Mouse (Mus musculus): ENCODE data around the gene Arhgef6.

Gene Arhgef6

GRCm38 (mm10) chrX:57338371-57339211, at the start of gene Arhgef6:
Arhgef6 (minus strand) TSS chrX:57338729.
- no peak for DNase-seq (ENCODE audit: low read depth, low spot score)

GRCm38 (mm10) chrX:57380915-57381314, 42.4 kb upstream of the Arhgef6 start:
- DNase-seq (ENCODE audit: low read depth, low spot score) = no peak

DNA sequence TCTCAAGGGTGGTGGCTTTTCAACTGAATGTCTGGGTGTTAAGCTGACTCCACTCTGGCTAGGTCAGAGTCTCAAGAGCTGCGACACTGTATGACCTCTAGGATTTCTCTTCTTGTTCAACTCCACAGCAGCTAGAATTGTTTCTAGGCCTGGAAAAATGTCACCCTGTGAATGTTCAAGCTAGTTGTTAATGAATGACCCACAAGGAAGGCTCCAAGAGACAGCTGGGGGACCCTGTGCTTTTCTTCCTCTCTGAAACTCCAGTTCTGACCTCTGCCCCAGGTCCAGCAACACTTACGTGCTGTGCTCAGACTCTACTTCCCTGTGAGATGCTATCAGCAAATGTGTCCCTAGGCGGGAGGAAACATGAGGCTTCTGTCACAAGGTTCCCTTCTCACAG, 40.0 kb upstream of the Arhgef6 start:
- no peak for DNase-seq (ENCODE audit: low read depth, low spot score)

DNA sequence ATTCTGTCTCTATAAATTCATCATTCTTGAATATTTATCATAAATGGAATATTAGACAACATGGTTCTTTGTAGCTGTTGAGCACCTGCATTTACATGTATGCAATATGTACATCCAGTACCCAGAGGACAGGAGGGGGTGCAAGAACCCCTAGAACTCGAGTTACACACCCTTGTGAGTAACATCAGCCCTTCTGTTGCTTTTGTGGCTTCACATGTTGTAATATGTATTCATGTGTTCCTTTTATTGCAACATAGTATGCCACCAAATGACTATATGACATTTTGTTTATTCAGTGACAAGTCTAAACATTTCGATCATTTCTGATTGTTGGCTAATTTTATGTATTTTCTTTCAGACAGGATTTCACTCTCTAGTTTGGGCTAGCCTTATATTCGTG, 38.6 kb upstream of the Arhgef6 start:
- DNase-seq (ENCODE audit: low read depth, low spot score) = no peak

DNA sequence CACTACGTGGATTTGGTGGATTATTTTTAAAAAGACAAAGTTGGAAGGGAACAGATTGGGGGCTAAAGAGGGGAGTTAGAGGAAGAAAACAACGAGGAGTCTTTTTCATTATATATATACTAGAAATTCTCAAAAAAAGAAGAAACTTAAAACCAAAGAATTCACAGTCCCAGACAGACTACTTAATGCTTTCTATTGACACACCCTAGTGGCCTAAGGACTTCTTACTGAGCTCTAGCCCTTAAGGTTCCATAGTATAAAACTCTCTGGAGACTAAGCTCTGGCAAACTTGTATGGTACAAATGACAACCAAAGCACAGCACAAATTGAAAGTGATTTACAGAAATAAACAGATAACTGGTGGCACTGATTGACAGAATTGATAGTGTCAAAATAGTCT, 35.5 kb upstream of the Arhgef6 start:
- DNase-seq (ENCODE audit: low read depth, low spot score) = no peak

DNA sequence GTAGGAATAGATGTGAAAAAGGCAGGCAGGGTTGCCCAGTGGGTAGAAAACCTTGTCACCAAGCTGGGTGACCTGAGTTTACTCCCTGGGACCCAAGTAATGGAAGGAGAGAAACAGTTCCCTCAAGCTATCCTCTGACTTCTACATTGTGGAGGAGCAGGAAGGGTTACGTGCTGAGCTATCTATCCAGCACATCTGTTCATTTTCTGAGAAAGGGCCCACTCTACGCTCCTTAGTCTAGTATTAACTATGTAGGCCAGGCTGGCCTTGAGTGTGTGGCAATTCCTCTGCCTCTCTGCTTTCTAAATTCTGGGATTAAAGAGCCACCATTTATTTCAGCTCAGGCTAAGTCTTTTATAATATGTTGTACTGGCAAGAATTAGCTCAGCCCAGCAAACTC, 35.0 kb upstream of the Arhgef6 start:
- no peak for DNase-seq (ENCODE audit: low read depth, low spot score)

GRCm38 (mm10) chrX:57372965-57373364, 34.4 kb upstream of the Arhgef6 start:
- no peak for DNase-seq (ENCODE audit: low read depth, low spot score)

DNA sequence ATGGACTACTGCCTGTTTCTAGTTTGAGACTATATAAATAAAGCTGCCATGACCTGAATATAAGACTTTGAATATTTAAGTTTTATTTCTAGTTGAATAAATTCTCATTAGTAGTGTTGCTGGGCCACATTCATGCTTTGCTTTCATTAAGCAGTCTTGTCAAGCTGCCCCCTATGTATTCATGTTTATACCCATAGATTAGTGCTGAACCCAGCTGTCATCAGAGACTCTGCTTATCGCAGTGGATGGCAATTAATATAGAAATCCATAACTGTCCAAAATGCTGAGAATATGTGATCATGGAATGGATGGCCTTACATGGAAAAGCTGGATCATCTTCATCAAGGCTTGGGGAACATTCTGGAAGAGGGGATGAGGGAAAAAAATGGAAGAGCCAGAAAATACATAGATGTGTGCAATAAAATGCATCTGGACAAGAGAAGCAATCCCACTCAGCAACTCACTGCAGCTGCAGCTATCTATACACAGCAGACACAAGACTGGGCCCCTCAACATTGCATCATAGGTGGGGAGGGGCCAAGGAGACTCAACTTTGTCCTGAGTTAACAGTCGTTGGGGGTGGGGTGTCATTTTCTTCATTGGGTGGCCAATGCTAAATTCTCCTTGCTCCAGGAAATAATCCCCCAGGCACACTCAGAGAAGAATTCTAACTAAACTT, 26.5 kb upstream of the Arhgef6 start:
- no peak for DNase-seq (ENCODE audit: low read depth, low spot score)

DNA sequence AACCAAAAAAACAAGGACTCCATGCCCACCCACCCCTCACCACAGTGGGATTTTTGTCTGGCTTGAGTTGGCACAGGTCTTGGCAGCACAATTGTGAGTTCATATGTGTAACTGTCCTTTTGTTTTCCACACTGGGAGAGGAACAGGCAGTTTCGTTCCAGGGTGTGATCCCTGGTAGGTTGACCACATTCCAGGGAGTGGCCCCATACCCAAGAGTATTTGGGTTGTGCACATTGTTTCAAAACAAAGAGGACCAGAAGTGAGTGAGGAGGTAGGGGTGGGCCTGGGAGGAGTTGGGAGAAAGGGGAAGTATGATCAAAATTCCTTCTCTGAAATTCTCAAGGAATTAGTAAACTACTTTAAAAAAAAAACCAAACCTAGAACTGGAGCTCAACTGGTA, 20.8 kb upstream of the Arhgef6 start:
- no peak for DNase-seq (ENCODE audit: low read depth, low spot score)

DNA sequence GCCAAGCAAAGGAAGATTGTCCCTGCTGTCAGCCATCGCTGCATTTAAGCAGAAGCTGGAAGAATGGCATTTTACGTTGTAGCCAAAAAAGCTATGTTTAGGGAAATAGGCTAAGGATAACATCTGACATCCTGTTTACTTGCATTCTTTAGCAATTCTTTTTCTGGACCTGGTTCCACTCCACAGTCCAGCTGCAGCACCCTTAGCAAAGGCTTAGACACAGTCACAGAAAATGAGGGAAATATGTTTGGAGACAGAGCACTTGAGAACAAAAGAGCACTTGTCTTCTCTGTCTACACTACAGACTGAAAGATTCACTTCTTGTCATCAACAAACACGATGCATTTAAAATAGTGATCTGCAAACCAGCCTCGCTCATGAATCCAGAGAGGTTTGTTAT, 691 bp upstream of the Arhgef6 start:
- no peak for DNase-seq (ENCODE audit: low read depth, low spot score)

DNA sequence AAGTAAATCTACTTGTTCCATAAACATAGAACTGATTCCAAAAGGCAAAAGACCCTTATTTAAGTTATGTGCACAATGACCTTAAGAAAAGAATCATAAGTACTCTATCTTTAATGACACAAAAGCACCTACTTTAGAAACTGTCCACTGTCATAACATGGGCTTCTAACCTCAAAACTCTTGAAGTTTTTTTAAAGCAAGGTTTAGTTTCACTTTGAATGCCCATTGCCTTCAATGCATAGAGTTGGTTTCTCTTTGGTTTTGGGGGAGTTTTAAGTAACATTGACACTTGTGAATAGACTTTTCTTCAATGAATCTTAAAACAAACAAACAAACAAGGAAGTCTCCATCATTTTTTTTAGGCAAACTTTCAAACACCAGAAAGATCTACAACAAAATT, 947 bp downstream of the Arhgef6 start:
- DNase-seq (ENCODE audit: low read depth, low spot score) = no peak

DNA sequence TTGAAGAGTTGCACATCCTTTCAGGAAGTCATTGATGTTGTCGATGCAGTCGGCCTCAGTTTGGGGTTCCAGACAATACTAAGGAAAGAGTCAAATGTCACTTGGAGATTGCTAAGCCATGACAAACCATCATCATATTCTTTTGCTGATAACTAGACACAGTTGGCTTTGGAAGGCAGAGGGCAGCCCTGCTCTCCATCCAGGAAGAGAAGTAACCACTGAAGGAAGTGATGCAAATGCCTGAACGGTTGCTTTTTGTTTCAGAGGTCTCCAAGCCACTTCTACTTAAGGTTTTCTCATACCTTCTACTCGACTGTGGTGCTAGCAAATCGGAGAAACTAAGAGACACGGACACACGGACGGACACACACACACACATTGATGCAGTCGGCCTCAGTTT, 1.6 kb downstream of the Arhgef6 start:
- DNase-seq (ENCODE audit: low read depth, low spot score) = no peak

- DNase-seq (ENCODE audit: low read depth, low spot score) = no peak
Observed at GRCm38 (mm10) chrX:57335313-57335712, 3.2 kb downstream of the Arhgef6 start.

DNA sequence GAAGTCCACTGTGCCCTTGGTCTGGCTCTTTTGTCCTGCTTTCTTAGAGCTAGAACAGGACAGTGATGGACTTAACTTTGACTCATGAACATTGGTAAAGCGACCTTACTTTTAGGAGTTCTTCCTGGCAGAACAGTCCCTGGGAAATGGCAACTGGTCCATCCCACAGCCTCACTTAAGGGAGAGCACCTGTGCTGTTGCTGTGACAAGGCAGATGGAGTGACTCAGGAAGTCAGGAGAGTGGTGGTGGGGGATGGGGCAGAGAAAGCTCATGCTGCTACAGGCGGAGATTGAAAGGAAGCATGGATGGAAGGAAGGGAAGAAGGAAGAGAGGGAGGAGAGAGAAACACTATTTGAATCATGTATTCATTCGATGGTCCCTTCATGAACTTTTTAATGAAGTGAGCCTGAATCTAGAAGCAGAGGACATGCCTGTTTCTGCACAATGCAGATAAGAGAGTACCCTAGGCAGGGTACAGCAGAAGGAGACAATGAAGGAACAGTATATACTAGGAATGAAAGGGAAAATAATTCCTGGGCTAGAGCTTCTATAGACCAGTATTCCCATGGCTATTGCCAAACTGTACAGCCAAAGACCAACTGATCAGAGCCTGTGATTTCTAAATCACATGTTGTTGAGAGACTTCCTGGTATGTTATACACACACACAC, 10.7 kb downstream of the Arhgef6 start:
- no peak for DNase-seq (ENCODE audit: low read depth, low spot score)

DNA sequence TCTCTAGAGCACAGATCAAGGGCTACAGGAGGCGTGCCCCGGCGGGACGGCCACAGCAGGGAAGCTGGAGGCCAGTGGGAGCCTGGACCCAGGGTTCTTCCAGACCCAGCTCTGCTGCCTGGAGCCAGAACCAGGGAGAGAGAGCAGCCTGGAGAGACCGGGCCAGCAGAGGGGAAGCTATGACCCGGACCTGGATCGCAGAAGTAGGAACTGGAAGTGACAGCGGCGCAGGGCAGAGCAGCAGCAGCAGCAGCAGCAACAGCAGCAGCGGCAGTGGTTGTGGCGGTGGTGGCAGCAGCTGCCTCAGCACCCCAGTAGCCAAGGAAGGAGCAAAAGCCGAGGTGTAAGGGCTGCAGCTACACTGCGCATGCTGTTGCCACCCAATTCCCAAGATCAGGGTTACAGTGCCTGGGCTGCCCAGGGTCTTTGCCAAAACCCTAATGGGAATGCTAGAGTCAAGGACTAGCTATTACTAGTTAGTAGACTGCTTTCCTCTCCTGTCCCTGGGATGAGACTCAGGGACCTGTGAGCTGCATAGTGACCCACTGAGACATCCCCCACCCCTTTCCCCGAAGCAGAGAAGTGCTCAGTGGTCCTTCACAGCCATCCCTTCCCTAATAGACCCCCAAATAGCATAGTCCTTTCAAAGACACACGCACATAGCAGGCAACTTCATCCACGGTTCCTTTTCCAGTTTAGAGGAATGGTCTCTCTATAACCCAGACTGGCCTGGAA, 11.9 kb downstream of the Arhgef6 start:
- DNase-seq (ENCODE audit: low read depth, low spot score) = peak; percentile 1

DNA sequence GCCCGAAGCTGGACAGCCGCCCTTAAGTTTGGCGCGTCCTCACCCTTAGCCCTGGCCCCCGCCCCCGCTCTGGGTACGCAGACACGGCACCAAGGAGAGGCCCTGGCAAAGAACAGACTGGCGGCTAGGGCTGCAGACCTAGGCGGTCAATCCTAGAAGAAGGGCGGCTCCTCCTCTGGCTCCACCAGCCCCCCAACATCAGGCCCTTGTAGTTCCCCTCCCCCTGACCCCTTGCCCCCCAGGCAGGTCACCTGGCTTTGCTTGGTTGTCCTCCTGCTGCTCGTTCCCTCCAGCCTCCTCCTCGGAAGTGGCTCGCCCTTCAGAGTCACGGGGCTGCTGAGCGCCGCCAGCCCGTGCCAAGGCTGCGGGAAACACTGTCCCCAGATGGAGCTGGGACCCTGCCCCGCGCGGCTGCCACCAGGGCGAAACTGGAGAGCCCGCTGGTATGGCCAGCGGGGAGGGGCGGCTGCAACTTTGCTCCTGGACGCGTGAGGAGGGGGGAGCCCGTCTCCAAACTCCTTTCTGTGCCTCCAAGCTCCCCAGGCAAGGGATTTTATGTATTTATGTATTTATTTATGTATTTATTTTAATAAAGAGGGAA, 12.6 kb downstream of the Arhgef6 start:
- DNase-seq (ENCODE audit: low read depth, low spot score) = peak; percentile 4

- DNase-seq (ENCODE audit: low read depth, low spot score) = no peak
Observed at GRCm38 (mm10) chrX:57324891-57325290, 13.6 kb downstream of the Arhgef6 start.

- DNase-seq (ENCODE audit: low read depth, low spot score) = no peak
Observed at GRCm38 (mm10) chrX:57312066-57312465, 26.5 kb downstream of the Arhgef6 start.

- DNase-seq (ENCODE audit: low read depth, low spot score) = no peak
Observed at GRCm38 (mm10) chrX:57309993-57310392, 28.5 kb downstream of the Arhgef6 start.

GRCm38 (mm10) chrX:57306747-57307146, 31.8 kb downstream of the Arhgef6 start:
- no peak for DNase-seq (ENCODE audit: low read depth, low spot score)

DNA sequence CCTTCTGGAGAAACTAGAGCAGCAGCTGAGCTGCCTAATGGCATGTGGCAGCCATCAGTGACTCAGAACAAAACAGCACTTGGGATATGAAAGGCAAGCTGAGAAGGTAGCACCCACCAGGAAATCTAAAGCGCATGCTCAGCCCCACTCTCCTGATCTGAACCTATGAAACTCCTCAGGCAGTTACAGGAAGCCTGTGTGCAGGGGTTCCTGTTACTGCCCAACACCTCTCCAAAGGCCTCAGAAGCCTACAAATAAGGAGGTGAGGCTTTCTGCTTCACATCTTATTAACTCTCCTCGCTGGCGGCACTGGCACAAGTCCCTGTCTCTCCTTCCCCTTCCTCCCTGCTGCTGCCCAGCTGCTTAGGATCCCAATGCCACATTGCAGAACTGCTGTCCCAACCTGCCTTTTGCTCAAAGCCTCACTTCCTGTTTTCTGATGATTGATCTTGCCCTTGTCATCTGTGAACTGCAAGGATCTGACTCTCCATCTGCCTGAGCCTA, 33.7 kb downstream of the Arhgef6 start:
- no peak for DNase-seq (ENCODE audit: low read depth, low spot score)
